Mouse (Mus musculus): ENCODE measurements around the gene Trib2.

Gene Trib2

DNA sequence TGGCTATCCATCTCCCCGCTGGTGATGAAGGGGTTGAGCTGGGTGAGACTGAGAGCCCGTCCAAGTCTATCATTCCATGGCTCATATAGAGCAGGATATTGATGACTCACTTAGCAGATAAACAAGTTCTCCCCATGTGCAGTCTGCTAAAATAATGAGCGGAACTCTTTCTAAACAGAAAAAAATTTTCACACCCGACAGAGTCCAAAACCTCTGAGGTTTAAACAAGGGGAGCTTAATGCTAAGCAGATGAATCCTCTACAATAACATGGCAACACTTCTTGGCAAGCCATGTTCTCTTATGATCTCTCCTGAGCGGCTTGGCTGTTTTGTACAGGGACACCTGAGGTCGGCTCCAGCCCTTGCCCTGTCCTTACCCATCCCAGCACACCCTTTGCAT, 45.0 kb downstream of the Trib2 start:
- in situ Hi-C loops (cut with MboI; ENCODE audit: low sequenced_read_pairs), result no loop called here

DNA sequence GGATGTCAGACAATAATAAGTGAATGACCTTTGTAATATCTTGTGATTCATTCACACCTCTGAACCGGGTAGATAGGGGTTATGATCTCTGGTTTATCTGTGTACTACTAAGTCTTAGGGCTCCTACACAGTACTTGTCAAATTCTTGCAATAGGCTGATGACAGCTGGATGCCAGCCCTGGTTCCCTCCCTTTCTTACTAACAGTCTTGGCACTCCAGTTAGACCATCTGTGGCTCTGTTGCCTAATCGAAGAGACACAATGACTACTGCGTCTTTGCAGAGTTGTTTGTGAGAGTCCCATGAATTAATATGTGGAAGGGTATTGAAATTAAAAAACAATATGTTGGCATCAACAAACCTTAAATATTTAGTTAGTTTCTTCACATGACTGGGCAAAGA, 48.2 kb downstream of the Trib2 start:
- in situ Hi-C loops (cut with MboI; ENCODE audit: low sequenced_read_pairs), result no loop called here

DNA sequence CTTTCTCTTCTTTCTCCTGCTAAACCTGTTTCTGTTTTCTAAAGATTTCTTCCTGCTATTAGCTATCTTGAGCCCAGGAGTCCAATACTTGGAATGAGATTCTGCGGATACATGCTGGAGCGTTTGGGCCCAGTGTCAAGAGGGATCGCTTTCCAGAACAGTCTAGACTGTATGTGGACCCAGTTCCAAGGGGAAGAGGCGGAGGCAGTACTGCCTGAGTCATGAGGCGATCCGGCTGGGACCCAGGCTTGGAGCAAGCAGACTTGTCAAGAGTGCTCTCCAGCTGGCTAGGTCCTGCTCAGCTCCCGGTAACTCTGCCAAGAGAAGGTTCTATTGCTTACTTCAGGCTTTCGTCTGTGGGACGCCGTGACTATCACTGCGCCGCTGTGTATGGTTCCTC, 50.7 kb downstream of the Trib2 start:
- in situ Hi-C loops (cut with MboI; ENCODE audit: low sequenced_read_pairs), result no loop called here

DNA sequence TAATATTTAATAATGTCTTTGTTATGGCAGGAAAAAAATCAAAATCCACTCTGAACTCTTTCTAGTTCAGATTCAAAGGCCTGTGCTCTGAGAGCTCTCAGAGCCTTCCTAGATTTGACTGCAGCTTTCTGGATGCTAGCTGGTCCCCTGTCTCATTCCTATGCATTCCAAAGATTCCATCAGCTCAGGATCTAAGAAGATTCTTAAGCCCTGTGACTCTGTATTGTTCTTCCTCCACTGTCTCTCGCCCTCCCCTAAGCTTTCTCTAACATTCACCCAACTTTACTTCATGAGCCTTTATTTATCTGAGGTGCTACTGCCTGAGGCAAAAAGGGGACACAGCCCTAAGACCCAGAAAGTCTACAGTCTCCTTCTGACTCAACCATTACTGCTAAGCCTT, 51.5 kb downstream of the Trib2 start:
- in situ Hi-C loops (cut with MboI; ENCODE audit: low sequenced_read_pairs), result no loop called here

DNA sequence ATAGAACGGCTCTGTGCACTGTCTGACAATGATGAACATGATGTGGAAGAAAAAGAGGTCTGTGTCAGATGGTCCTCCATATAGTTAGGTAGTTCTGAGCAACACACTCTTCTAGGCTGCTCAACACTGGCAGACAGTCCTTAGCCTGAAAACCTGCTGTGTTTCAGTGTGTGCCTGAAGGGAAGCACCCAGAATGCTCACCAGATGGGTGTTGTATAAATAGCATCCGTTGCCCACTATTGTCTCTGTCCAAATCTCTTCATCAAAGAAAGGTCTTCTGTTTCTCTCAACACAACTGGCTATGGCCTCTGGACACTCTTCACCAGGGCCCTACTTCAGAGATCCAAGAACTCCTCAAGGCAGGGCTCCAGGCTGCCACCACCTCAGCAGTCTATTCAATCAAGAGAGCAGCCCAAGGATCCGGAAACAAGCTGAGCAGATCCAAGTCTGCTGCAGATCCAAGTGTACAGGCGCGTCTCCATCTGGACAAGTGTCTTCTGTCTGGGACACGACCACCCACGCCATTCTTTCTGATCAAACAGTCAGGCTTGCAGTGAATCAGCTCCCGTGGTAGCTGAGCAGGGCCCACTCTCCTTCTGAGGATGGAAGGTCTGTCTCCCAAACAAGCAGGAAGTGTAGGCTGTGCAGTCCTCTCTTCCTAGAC, 55.1 kb downstream of the Trib2 start:
- in situ Hi-C loops (cut with MboI; ENCODE audit: low sequenced_read_pairs), result no loop called here

DNA sequence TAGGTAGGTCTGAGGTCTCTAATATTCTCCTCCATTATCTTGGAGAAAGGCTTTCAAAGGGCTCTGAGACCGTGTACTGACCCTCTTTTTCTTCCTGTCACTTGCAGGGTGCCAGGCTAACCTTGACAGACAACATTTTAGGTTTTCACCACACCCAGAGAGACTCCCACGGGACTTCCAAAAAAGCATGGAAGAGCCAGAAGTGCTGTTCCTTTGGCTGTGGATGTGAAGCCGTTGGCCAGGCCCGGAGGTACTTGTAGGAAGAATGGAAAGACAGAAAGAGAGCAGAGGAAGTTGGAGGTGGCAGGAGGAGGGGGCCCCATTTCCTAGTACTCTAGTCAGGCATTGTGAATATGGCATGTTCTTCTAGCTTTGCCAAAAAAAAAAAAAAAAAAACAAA, 56.0 kb downstream of the Trib2 start:
- in situ Hi-C loops (cut with MboI; ENCODE audit: low sequenced_read_pairs), result no loop called here

DNA sequence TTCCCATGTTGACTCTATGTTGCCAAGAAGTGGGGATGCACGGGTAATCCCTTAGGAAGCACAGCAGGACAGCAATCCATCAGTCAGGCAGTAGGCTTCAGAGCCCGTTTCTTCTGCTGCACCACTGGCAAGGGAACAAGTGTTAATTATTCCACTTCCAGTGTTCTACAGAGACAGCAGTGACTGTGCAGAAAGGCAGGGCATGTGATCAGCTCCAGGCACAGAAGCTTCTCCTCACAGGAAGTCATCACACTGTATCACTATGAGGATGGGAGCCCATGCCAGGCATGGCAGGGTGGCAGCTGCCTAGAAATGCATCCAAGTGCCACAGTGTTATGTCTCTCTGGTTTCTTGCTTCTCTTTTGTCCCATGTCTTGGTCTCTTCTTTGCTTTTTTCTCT, 57.9 kb downstream of the Trib2 start:
- in situ Hi-C loops (cut with MboI; ENCODE audit: low sequenced_read_pairs), result no loop called here

DNA sequence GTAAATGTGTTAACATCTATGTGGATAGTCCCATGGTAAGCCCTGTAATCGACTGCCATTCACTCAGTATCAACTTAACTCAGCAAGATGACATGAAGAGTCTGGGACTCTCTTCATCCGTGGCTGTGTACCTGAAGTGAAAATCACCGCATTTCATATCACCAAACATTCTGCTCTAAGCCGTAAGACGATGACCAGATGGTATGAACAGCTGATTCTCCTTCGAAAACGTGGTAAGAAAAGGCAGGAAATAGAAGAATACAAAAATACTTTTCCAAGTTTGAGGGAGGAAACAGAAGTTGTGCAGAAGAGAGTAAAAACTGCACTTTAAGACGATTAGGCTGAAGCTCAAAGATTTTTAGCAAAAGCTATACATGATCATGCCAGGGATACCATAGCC, 59.4 kb downstream of the Trib2 start:
- in situ Hi-C loops (cut with MboI; ENCODE audit: low sequenced_read_pairs), result no loop called here

DNA sequence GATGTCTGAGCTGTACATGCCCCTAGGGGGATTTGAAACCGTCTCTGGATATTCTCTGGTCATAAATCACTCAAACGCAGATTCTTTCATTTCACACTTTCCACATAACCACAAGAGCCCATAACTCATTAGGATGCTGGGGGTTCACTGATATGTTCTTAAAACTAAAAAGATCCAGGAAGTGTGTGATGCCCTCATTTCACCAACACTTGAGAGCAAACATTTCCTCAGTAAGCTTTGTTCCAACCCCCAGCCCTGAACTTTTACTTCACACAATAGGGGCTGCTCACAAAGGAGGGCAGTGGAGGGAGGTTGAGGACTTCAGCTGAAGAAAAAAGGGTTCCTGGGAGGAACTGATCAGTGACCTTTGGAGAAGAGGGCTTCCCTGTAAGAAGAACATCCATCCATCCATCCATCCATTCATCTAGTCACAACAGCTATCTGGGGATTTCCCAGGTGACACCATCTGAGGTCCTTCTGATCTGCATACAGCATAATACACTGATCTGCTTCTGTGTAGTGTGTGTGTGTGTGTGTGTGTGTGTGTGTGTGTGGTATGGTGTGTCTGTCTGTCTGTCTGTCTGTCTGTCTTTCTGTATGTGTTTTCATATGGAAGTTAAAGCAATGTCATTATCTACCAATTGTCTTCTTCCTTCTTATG, 61.6 kb downstream of the Trib2 start:
- in situ Hi-C loops (cut with MboI; ENCODE audit: low sequenced_read_pairs), result no loop called here

DNA sequence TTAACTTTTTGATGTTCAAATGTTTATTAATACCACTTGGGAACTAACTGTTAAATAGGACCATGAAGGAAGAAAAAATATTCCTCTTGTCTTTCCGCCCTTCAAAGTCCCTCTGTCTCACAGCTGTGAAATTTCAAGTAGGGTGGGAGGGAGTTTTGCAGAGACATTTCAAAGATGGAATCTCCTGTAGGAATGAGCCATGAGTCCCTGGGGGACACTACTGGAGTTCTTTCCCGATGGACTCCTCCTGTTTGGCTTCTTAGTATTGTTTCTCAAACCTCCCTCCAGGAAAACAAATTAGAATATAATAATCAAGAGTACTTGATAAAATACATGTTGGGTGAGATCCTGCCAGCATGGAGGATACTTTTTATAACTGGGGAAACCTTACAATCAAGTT, 62.1 kb downstream of the Trib2 start:
- in situ Hi-C loops (cut with MboI; ENCODE audit: low sequenced_read_pairs), result no loop called here

DNA sequence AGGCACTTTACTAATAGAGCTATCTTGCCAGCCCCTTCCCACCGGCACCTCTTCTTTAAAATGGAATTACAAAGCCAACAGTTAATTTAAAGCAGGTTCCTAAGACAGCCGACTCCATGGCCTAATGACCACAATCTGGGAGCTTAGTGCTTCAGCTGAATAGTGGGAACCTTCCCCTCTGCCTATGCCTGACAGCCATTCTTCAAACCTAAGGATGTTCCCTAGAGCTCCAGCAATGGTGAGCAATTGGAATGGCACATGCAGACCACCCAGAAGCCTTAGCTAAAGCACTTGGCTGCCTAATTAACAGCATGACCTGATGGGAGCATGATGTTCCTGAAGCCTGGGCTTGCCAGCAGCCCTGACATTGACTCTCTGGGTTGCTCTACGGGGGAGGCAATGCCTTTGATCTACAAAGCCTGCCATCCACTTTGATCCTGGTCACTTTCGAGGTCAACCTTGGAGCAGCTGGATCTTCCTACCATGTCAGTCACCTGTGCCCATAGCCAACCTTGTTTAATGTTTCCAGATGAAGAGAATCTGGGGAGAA, 67.0 kb downstream of the Trib2 start:
- in situ Hi-C loops (cut with MboI; ENCODE audit: low sequenced_read_pairs), result no loop called here

DNA sequence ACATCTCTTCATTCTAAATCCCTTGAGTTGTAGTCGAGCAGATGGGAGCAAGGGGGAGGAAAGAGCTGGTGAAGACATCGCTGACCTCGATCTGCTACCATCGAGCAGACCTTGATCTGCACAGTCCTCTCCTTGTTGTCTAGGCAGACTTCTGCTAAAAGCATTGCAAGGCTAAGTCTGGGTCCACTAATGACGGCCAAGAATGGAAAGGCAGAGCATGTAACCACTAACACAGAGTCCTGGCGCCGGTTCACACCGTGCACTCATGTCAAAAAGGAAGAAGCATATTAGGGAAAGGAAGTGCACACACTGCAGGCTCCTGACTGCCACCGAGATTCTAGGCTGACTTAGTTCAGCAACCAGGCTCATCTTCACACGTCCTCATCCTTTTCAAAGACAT, 71.0 kb downstream of the Trib2 start:
- in situ Hi-C loops (cut with MboI; ENCODE audit: low sequenced_read_pairs), result no loop called here
